Mouse (Mus musculus) thymus, adult 18-20 months (tissue): ENCODE results near the gene Kpna4.
A peak's percentile ranks its signal among the peaks of the same experiment; 100 is the strongest.

Experiments
- DNase-seq, 2 experiments: peaks; one replicate each; pipeline ENCODE4 v3.0.0; 2022; ENCODE audit warnings: mixed read lengths in 2 of 2

Gene Kpna4

GRCm38 (mm10) chr3:69126509-69127345 lies at the start of gene Kpna4:
Kpna4 (minus strand) TSS chr3:69127113.
- DNase-seq, result peak; percentile 92 to 93

DNA sequence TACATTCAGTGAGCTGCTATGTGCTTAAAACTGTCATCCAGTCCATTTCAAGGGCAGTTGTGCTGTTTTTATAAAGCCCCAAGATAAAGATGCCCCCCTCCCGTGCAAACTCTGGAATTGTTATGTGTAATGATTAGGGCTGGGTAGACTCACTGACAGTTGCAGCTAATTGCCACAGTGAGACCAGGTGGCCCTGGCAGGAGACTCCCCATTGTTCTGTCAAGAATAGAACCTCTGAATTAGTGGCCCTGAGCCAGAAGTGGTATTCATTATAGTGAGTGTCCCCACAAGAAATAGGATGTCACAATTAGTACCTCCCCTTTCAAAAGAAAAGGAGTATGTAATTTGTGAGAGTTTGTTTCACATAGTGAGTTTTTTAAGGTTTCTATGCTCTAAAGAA lies 48.3 kb upstream of the Kpna4 start:
- no peak for DNase-seq

GRCm38 (mm10) chr3:69171123-69171522 lies 44.2 kb upstream of the Kpna4 start:
- DNase-seq, result peak; percentile 21 to 32

GRCm38 (mm10) chr3:69169796-69170195 lies 42.9 kb upstream of the Kpna4 start:
- no peak for DNase-seq

DNA sequence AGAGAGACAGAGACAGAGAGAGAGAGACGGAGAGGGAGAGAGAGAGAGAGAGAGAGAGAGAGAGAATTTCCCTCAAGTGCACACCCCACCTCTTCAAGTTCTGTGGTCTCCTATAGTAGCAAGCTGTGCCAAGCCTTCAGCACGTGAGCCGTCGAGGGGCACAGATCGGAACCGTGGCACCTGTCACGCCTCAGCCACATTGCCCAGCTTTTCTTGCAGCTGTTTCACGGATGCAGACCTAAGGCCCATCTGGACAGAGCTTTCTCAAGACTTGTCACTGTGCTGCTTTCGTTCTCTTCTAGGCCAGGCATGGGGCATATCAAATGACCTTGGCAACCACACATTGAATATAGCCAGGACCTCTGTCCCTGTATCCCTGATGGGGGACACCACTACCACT lies 41.8 kb upstream of the Kpna4 start:
- DNase-seq, result no peak

GRCm38 (mm10) chr3:69163057-69163456 lies 36.1 kb upstream of the Kpna4 start:
- DNase-seq, result no peak

GRCm38 (mm10) chr3:69160429-69160828 lies 33.5 kb upstream of the Kpna4 start:
- DNase-seq, result no peak

DNA sequence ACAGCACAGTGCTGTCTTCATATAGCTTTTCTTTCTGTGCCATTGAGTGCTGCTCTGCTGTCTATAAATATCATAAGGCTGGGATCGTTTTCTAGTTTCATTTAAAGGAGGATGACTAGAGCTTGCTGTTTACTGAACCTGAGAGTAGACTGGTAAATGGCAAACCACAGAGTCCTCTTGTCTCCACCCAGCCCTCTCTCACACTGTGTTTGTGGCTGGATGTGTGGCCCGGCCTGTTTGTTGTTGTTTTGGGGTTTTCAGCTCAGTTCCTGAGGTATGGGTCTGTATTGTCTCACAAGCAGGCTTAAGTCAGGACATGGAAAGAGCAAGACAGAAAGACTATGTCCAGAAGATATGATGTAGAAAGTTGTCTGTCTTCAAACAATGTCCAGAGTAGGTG lies 32.6 kb upstream of the Kpna4 start:
- DNase-seq, result no peak

GRCm38 (mm10) chr3:69157886-69158285 lies 31.0 kb upstream of the Kpna4 start:
- DNase-seq, result no peak

- peak; percentile 48 to 64 for DNase-seq
Observed at GRCm38 (mm10) chr3:69156484-69156883, 29.6 kb upstream of the Kpna4 start.

- DNase-seq, result no peak
Observed at GRCm38 (mm10) chr3:69154691-69155090, 27.8 kb upstream of the Kpna4 start.

- DNase-seq, result no peak
Observed at GRCm38 (mm10) chr3:69150921-69151320, 24.0 kb upstream of the Kpna4 start.

DNA sequence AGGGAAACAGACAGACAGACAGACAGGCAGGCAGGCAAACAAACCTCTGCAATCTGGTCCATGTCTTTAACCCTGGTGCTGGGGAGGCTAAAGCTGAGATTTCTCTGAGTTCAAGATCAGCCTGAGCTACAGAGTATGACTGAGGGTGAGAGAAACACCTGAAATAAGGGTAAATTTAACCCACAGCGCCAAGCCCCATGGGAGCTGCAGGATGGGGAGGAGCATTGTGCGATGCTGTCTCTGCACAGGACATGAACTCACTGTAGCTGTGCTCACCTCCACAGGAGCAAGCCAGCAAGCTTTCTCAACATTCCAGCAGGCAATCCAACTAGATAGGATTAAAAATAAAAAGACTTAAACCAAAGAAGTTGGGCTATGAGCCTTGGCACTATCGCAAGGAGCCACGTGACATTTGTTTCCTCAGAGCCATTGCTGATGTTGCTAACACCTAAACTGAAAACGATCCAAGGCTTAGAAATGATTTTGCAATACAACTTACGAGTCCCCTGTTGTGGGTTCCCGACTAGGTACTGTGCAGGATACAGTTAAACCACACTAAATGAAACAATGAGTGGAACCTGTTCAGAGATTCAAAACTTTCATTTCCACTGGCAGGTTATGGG lies 15.6 kb upstream of the Kpna4 start:
- no peak for DNase-seq

DNA sequence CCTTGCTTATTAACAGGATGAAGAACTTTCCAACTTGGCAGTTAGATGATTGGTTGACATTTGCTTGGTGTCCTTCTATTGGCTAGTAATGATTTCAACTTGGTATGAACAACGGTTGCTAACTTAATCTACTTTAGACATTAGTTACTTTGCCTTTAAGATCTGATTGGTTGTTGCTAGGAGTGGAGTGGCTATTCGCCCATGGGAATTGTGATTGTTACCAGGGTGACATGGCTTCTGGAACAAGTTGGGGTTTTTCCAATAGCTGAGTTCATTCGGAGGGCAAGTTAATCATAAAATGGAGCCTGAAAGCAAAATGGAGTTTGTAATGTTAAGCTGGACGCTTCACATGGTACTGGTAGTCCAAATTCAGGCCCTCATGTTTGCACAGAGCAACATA lies 13.9 kb upstream of the Kpna4 start:
- no peak for DNase-seq

GRCm38 (mm10) chr3:69136059-69136458 lies 9.1 kb upstream of the Kpna4 start:
- DNase-seq, result no peak

- DNase-seq, result no peak
Observed at GRCm38 (mm10) chr3:69130973-69131372, 4.1 kb upstream of the Kpna4 start.

GRCm38 (mm10) chr3:69127693-69128092 lies 780 bp upstream of the Kpna4 start:
- DNase-seq, result no peak

- no peak for DNase-seq
Observed at GRCm38 (mm10) chr3:69127346-69127678, 399 bp upstream of the Kpna4 start.

GRCm38 (mm10) chr3:69125891-69126508 lies 913 bp downstream of the Kpna4 start:
- peak; percentile 20 to 28 for DNase-seq

GRCm38 (mm10) chr3:69125461-69125860 lies 1.5 kb downstream of the Kpna4 start:
- no peak for DNase-seq

- DNase-seq, result no peak
Observed at GRCm38 (mm10) chr3:69118827-69119226, 8.1 kb downstream of the Kpna4 start.

GRCm38 (mm10) chr3:69114760-69115159 lies 12.2 kb downstream of the Kpna4 start:
- no peak for DNase-seq

GRCm38 (mm10) chr3:69113956-69114355 lies 13.0 kb downstream of the Kpna4 start:
- no peak for DNase-seq

DNA sequence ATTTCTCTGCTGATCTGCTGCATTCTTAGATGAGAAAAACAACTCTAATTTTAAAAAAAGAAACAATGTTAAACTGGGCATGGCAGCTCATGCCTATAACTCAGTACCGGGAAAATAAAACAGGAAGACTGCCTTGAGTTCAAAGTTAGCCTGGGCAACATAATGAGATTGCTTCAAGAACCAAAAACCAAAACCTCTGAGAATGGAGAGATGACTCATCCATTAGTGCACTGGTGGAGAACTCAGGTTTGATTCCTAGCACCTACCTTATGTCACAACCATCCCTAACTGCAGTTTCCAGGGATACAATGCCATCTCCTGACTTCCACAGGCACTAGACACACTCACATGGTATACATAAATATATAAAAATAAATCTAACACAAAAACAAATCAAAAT lies 17.8 kb downstream of the Kpna4 start:
- DNase-seq, result no peak
